Mouse (Mus musculus): Measurements from ENCODE around the gene Mfsd12.

GRCm38 (mm10) chr10:81321436-81321835 lies 35.9 kb upstream of the Mfsd12 start:
- no peak for TF ChIP-seq CTCF (conservative IDR thresholded peaks at IDR 0.05; ENCODE audit: insufficient read depth, insufficient read length, low read depth, low read length)
- no peak for TF ChIP-seq POLR2A (IDR thresholded peaks at IDR 0.05; ENCODE audit: low read depth, low read length)

Data from kidney, adult 2 months (tissue).